Mouse (Mus musculus) hindbrain, embryonic 11.5 days (tissue): ENCODE measurements around the gene Hjurp. TPM values are rescaled to one million over a fixed set of nuclear protein-coding genes. Genes with fewer than 3 reads are reported as not detected.
A peak's percentile ranks its signal among the peaks of the same experiment; 100 is the strongest.
"Not testable (repeated sequence)": the region's sequence is repeated elsewhere in the genome, so short reads cannot be mapped to it uniquely, and the experiment has no call there.

Source experiments
- ATAC-seq: fragments of 200-750 bp; cut with Nextera tagmentation; 2 replicates; pipeline ENCODE4 v1.8.0; 2017; ENCODE audit warnings: mild to moderate bottlenecking, moderate TSS enrichment, moderate library complexity; ENCODE audit not compliant: low FRiP score
- DNase-seq: peaks from one replicate; pipeline ENCODE4 v3.0.0-alpha.2; 2015; ENCODE audit warnings: low spot score
- H3K27ac ChIP-seq: fragments of 300-500 bp; sonication (generic); 2 replicates; pipeline ENCODE4 v1.5.1; 2014; ENCODE audit warnings: mild to moderate bottlenecking, low read depth, low read length
- H3K27me3 ChIP-seq: fragments of 300-500 bp; sonication (generic); 2 replicates; pipeline ENCODE4 v1.6.1; 2014; ENCODE audit warnings: mild to moderate bottlenecking, low read length, moderate library complexity, mixed read lengths; ENCODE audit not compliant: control insufficient read depth, insufficient read depth
- H3K36me3 ChIP-seq: fragments of 300-500 bp; sonication (generic); 2 replicates; pipeline ENCODE4 v1.6.1; 2014; ENCODE audit warnings: mild to moderate bottlenecking, low read length, moderate library complexity, mixed read lengths; ENCODE audit not compliant: control insufficient read depth, insufficient read depth
- H3K4me1 ChIP-seq: fragments of 300-500 bp; sonication (generic); replicated peaks from 2 replicates; pipeline ENCODE4 v1.6.1; 2014; ENCODE audit warnings: low read length, mixed read lengths; ENCODE audit not compliant: control insufficient read depth, insufficient read depth
- H3K4me2 ChIP-seq: fragments of 300-500 bp; sonication (generic); replicated peaks from 2 replicates; pipeline ENCODE4 v1.6.1; 2014; ENCODE audit warnings: mild to moderate bottlenecking, low read depth, low read length
- H3K4me3 ChIP-seq: fragments of 300-500 bp; sonication (generic); 2 replicates; pipeline ENCODE4 v1.5.1; 2014; ENCODE audit warnings: low read depth, low read length
- H3K9ac ChIP-seq: fragments of 300-500 bp; sonication (generic); 2 replicates; pipeline ENCODE4 v1.6.1; 2014; ENCODE audit warnings: low read depth, low read length
- H3K9me3 ChIP-seq: fragments of 300-500 bp; sonication (generic); 2 replicates; pipeline ENCODE4 v1.6.1; 2016; ENCODE audit warnings: low read length; ENCODE audit not compliant: control insufficient read depth
- WGBS: fragments of 180-500 bp; shearing (Covaris S2); extraction: QIAGEN DNeasy Blood & Tissue Kit; methylation state at CpG from one replicate; pipeline ENCODE4 v1.1.7; 2014; 5-methylcytosine and 5-hydroxymethylcytosine counted together
- polyA plus RNA-seq: library from polyadenylated mRNA; unstranded; fragments of >200 nt; fragmentation: Nextera tagmentation; extraction: Ambion mirVana; gene quantifications from 2 replicates; pipeline ENCODE4 v1.2.1, GENCODE M21; 2014

Gene Hjurp
- polyA plus RNA-seq, 1 experiment from 2014 or later, result 136 TPM

DNA sequence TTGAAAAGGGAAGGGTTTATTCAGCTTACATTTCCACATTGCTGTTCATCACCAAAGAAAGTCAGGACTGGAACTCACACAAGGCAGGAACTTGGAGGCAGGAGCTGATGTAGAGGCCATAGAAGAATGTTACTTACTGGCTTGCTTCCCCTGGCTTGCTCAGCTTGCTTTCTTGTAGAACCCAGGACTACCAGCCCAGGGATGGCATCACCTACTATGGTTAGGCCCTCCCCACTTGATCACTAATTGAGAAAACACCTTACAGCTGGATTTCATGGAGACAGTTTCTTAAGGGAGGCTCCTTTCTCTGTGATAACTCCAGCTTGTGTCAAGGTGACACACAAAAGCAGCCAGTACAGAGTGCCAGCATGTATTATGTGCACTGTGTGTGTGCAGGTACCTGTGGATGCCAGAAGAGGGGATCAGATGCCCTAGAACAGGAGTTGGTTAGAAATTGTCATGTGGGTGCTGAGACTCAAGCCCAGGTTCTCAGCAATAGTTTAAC is 54.4 kb downstream of the Hjurp start:
- not testable (repeated sequence) for H3K9ac ChIP-seq, H3K4me3 ChIP-seq, DNase-seq, H3K4me1 ChIP-seq, H3K4me2 ChIP-seq, H3K27me3 ChIP-seq, ATAC-seq, H3K36me3 ChIP-seq, H3K27ac ChIP-seq
- peaks cover 31% of the 10 kb centered on the region for H3K9me3 ChIP-seq

DNA sequence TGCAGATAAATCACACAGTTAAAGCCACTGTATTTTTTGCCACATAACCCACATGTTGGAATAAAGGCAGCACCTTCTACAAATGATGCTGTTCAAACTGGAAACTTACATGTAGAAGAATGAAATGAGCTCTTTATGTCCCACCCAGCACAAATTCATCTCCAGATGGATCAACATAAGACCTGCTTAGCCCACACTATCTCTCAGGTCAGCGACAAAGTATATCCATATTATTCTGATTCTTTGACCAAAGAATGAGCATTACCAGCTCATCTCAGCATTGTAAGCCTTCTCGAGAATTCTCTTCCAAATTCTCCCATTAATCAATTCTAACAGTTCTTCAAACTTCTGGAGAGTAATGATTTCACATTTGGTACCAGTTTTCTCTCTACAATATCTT is 55.2 kb downstream of the Hjurp start:
- no peak for DNase-seq
- H3K4me1 ChIP-seq, result no peaks in the 10 kb centered on the region
- no peak overlapping the region for H3K4me2 ChIP-seq
- no peak overlapping the region for H3K27ac ChIP-seq
- no peak for ATAC-seq
- WGBS, result 51% methylated on average over 2 of the region's 2 CpGs
- H3K36me3 ChIP-seq, result no peaks in the 10 kb centered on the region
- peaks cover 28% of the 10 kb centered on the region for H3K9me3 ChIP-seq
- no peaks in the 10 kb centered on the region for H3K27me3 ChIP-seq
- H3K4me3 ChIP-seq, result no peak overlapping the region
- H3K9ac ChIP-seq, result no peak overlapping the region

DNA sequence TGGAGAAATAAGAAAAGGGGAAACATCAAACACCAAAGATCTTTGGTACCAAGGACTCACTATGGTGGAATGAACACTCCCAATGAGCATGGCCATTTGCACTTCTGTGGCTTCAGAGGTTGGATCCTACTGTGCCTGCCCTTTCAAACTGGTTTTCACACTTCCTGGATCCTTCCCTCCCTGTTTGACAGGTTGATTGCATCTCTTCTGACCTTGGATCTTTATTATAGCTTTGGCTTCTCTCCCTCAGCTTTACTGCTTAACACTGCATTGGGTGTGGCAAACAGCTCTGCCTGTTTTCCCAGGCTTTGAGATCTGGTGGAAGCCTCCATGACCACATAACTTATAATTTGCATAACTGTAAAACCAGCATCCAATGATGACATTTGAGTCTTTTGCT is 57.1 kb downstream of the Hjurp start:
- no peak for ATAC-seq

DNA sequence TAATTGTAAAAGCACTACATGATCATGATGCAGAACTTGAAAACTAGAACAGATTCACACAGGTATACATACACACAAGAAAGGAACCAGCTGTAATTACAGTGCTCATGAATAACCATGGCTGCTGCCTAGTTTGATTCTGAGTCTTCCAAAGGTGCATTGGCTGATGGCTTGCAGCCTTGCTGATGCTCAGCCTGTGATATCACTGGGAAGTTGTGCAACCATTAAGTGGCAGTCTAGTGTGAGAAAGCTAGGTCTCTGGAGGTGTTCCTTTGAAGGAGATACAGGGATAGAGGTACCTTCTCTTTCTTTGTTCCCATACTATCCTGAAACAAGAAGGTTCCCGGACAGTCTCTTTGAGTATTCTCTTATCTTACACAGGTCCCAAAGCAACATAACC is 58.4 kb downstream of the Hjurp start:
- Histone ChIP-seq H3K4me1 (no peaks in the 10 kb centered on the region), H3K4me2 (no peak overlapping the region), H3K27ac (no peak overlapping the region), H3K27me3 (no peaks in the 10 kb centered on the region), H3K36me3 (no peaks in the 10 kb centered on the region), H3K4me3 (no peak overlapping the region), H3K9ac (no peak overlapping the region), H3K9me3 (peaks cover 35% of the 10 kb centered on the region)
- DNase-seq, result no peak
- WGBS, result 17% methylated on average over 1 of the region's 1 CpGs
- no peak for ATAC-seq

More for the DNA sequence above, 57.1 kb downstream of the Hjurp start:
- H3K9me3 ChIP-seq, result peaks cover 26% of the 10 kb centered on the region
- H3K27me3 ChIP-seq, result no peaks in the 10 kb centered on the region
- no peak overlapping the region for H3K4me3 ChIP-seq
- no peak overlapping the region for H3K4me2 ChIP-seq
- H3K9ac ChIP-seq, result no peak overlapping the region
- no peak for DNase-seq
- no peaks in the 10 kb centered on the region for H3K4me1 ChIP-seq
- no peak overlapping the region for H3K27ac ChIP-seq
- H3K36me3 ChIP-seq, result no peaks in the 10 kb centered on the region

DNA sequence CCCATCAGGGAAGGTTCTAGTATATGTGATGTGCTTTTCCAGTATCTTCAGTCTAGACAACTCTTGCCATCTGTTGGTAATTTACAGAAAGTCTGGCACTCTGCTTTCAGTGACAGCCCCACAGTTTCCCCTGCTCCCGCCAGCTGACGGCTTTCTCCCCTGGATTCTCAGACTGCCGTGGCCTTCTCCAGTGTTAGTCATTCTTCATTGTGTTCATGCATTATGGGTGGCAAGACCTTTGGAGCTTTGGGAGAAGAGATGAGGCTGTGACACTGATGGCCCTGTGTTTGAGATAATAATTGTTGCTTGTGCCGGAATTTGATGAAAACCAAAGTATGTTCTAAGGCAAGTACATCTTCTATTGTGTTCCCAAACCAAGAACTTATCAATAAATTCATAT is 58.8 kb downstream of the Hjurp start:
- peak; percentile 1 for DNase-seq
- Histone ChIP-seq H3K4me1 (no peaks in the 10 kb centered on the region), H3K4me3 (no peak overlapping the region), H3K9ac (no peak overlapping the region), H3K27me3 (no peaks in the 10 kb centered on the region), H3K4me2 (no peak overlapping the region), H3K9me3 (peaks cover 40% of the 10 kb centered on the region), H3K36me3 (no peaks in the 10 kb centered on the region), H3K27ac (no peak overlapping the region)
- ATAC-seq, result no peak
- WGBS, result 51% methylated on average over 4 of the region's 4 CpGs

DNA sequence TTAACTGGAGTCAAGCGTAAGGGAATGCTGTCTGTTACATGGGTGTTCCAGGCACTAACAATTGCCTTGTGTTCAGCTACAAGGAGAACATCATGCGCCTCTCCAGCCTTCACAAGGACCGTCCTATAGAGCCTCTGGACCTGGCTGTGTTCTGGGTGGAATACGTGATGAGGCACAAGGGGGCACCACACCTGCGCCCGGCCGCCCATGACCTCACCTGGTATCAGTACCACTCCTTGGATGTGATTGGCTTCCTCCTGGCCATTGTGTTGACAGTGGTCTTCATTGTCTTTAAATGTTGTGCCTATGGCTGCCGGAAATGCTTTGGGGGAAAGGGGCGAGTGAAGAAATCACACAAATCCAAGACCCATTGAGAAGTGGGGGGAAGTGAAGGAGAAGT is 59.4 kb downstream of the Hjurp start:
- Histone ChIP-seq H3K4me3 (no peak overlapping the region), H3K36me3 (no peaks in the 10 kb centered on the region), H3K4me2 (no peak overlapping the region), H3K27me3 (no peaks in the 10 kb centered on the region), H3K9ac (no peak overlapping the region), H3K9me3 (peaks cover 45% of the 10 kb centered on the region), H3K27ac (no peak overlapping the region), H3K4me1 (no peaks in the 10 kb centered on the region)
- 75% methylated on average over 9 of the region's 9 CpGs for WGBS
- ATAC-seq (no peak), DNase-seq (peak; percentile 4)

DNA sequence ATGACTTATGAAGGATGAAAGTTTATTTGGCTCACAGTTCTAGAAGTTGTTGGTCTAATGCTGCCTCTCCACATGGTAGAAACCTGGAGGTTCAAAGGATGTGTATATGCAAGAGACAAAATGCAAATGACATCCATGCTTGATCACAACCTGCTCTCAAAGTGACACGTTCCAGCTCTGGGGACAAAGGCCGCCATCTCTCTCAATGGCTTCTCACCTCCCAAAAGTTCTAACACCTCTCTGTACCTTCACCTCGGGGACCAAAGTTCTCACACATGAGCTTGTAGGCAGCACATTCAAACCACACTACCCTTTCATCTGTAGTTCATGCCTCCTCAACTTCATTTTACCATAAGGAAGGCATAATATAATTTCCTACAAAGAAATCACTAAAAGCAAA is 59.9 kb downstream of the Hjurp start:
- no peak overlapping the region for H3K4me2 ChIP-seq
- no peaks in the 10 kb centered on the region for H3K4me1 ChIP-seq
- no peak overlapping the region for H3K9ac ChIP-seq
- no peaks in the 10 kb centered on the region for H3K36me3 ChIP-seq
- peaks cover 50% of the 10 kb centered on the region for H3K9me3 ChIP-seq
- no peak overlapping the region for H3K4me3 ChIP-seq
- H3K27ac ChIP-seq, result no peak overlapping the region
- DNase-seq (peak; percentile 4), ATAC-seq (no peak)
- WGBS, result 46% methylated on average over 3 of the region's 3 CpGs
- H3K27me3 ChIP-seq, result no peaks in the 10 kb centered on the region

DNA sequence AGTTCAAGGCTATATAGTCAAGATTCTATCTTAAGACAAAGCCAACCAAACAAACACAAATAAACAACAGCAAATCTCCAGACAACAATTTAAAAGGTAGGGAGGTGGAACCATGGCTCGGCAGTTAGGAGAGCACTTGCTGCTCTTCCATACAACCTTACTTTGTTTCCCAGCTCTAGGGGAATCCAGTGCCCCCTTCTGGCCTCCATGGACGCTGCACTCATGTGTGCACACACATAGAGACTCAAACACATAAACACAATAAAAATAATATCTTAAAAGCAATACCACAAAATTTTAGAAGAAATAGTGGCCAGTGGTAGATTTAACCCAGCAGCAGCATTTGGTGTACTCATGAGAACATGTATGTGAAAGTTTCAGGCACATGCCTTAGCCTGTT is 60.3 kb downstream of the Hjurp start:
- H3K4me2 ChIP-seq, result no peak overlapping the region
- peak; percentile 2 for DNase-seq

DNA sequence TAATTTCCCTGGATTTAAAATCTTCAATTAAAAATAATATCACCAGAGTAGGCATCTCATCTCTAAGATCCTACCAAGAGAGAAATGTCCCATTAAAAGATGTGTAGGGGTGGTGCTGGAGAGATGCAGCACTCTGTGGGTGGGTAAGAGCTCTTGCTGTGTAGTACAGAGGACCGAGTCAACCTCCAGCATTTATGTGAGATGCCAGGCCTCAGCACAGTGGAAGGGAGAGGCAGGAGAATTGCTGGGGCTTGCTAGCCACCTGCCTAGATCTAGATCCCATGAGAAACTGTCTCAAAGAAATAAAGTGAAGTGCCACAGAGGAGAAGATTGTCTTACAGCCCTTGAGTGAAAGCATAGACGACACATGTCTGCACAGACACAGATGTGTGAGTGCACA is 60.9 kb downstream of the Hjurp start:
- WGBS, result 56% methylated on average over 2 of the region's 2 CpGs
- ATAC-seq (no peak), DNase-seq (peak; percentile 2)
- Histone ChIP-seq H3K4me2 (no peak overlapping the region), H3K27me3 (no peaks in the 10 kb centered on the region), H3K9ac (no peak overlapping the region), H3K27ac (no peak overlapping the region), H3K4me1 (no peaks in the 10 kb centered on the region), H3K4me3 (no peak overlapping the region), H3K9me3 (peaks cover 57% of the 10 kb centered on the region), H3K36me3 (no peaks in the 10 kb centered on the region)

More for the DNA sequence above, 60.3 kb downstream of the Hjurp start:
- Histone ChIP-seq H3K27ac (no peak overlapping the region), H3K27me3 (no peaks in the 10 kb centered on the region), H3K9me3 (peaks cover 53% of the 10 kb centered on the region), H3K4me1 (no peaks in the 10 kb centered on the region), H3K4me3 (no peak overlapping the region), H3K36me3 (no peaks in the 10 kb centered on the region), H3K9ac (no peak overlapping the region)
- no peak for ATAC-seq
- WGBS, result 67% methylated on average over 2 of the region's 2 CpGs
